Mouse (Mus musculus): ENCODE data around the gene Cd82. TPM values are rescaled to one million over a fixed set of nuclear protein-coding genes. Genes with fewer than 3 reads are reported as not detected.

Cd82 gene
- total RNA-seq (2021), result 10 to 100 TPM; 21.6 to 23.5 TPM

DNA sequence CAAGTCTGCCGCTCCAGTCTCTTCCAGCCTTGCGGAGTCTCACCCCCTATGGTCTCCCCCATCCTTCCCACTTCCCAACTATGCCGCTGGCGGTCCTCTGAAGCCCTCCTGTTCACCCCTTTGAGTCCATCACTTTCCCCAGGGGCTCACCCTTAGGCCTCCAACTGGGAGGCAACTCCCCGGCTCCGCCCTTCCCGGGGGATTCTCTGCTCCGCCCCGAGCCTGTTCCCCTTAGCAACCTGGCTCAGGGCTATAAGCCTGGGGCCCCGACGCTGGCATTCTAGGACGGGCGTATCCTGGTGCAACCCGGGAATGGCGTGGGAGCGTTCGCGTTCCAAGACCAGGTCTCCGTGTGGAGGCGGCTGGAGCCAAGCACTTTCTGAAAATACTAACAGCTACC is at the start of gene Cd82:
Gene Cd82, minus strand, starts transcription at position 381 of the 400 bp plus-strand sequence.
- no peak for DNase-seq

DNA sequence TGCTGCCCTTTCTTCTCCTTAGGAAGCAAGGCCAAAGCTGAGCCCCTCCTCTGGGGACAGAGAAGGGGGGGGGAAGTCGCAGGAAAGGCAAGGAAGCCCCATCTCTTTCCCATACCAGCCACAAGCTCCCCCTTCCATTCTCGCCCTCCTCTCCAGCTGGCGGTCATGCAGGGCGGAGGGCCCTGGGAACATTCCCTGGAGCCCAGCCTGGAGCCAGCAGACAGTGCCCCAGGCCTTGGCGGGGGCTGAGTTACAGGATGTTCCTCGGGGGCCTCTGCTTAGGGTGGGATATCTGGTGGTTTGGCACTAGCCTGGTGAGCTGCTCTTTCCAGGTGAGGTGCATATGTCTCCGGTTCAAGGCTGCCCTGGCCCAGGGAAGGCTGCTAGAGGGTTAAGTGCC is 49.2 kb upstream of the Cd82 start:
- DNase-seq, result no peak

DNA sequence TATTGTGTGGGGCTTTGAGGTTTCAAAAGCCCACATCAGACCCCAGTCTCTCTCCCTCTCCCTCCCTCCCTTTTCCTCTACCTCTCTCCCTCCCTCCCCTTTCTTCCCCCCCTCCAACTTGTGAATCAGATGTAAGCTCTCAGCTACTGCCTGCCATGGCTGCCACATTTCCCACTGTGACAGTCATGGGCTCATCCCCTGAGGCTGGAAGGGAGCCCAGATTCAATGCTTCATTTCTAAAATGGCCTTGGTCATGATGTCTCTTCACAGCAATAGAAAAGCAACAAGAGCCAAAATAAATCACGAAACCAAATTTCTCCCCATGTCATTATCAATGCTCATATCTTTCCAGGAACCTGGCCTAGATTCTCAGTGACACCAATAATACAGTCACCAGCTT is 47.9 kb upstream of the Cd82 start:
- DNase-seq, result no peak

DNA sequence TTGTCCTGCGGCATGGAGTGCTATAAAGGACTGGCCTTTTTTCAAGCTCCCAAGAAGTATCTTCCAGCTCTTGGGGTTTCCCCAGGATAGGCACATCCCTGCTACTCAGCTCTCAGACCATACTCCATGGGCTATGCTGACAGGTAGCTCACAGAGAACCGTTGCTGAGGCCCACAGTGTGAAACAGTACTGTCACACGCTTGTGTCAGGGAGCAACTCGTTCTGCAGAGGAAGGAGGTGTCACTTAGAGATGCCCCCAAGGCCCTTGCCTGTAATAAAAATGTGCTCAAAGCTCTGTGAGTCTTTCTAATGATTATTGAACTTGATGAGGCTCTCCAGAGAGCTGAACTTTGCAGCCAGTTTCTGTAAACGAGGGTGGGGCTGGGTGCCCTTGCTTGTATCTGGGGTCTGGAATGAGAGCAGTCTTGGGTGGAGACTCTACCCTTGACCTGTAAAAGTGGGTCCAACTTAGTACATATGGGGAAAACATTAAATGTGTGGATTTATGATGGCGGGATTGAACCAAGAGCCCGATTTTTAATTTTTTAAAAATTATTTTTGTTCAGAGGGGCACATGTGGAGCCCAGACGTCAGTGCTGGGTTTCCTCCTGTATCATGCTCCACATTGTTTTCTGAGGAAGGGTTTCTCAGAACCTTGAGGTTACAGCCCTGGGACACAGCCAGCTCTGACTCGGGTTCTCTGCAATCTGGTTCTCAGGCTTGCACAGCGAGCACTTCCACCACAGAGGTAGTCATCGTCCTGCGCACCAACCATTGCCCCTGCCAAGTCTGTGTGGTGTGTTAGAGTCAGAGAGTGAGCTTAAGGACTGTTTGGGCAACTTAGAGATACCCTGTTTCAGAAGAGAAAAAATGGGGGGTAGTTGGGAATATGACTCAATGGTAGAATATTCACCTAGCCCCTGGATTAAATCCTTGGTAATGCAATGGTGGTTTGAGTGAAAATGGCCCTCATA is 47.1 kb upstream of the Cd82 start:
- no peak for DNase-seq

DNA sequence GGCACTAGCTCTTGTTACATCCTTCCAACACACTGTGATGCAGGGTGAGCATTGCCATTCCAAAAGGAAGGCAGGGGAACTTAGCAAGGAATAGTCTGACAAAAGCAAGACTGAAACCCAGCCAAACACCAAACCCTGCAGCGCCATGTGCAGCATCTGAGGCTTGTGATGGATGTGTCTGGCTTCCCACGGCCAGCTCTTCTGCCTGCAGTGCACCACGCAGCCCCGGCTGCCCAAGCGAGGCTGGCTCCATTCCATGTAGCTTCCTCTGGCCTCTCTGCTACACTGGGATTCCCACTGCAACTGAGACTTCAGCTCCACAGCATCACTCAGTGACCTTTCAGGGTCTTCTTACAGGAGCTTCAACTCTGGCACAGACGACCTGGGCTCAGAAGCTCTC is 42.2 kb upstream of the Cd82 start:
- no peak for DNase-seq

DNA sequence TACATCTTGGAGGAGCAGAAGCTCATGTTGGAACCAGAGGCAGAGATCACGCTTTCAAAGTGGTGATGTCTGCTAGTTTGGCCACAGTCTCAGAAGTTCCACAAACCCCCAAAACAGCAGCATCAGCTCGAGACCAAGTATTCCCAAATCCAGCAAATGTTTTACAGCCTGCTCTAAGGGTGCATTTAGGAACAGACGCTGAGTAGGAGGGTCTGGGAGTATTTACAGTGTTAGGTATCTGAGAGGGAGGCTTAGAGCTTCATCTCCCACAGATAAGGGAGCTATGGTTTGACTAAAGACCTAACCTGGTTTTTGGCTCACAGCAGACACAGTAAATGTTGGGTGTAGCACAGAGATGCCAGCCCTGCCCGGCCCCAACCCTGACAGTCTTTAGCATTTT is 40.4 kb upstream of the Cd82 start:
- no peak for DNase-seq

DNA sequence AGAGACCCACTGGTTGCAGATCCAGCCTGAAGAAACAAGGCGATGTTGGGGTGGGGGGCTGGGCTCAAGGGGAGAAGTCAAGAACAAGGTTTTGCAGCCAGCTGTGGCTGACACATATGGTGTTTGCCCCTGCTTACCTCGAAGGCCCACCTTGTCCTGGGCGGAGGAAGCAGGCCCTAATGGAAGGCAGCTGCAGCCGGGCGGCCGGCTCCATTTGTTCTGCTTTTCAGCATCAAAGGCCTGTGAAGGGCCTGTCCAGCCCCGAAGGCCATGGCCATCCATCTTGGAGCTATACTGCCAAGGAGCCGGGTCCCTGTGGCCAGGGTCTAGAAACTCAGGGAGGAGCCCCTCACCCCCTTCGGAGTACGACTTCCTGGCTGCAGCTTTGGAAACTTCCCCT is 38.4 kb upstream of the Cd82 start:
- no peak for DNase-seq

DNA sequence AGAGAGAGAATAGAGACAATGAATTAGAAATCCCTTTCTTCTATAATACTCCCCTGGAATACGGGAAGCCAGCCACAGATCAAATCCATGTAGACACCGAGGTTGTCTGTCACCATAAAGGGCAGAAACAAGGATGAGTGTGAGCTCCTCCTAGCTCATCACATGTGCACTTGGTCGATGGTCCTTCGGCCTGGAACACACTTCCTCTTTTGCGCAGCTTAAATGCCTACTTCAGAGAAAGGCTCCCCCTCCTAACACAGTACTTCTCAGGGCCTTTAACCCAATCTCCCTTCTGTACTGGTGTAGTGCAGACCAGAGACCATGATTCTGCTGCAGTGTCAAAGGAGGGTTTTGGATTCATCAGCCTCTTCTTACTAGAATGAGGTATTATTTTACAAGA is 34.3 kb upstream of the Cd82 start:
- DNase-seq, result no peak

DNA sequence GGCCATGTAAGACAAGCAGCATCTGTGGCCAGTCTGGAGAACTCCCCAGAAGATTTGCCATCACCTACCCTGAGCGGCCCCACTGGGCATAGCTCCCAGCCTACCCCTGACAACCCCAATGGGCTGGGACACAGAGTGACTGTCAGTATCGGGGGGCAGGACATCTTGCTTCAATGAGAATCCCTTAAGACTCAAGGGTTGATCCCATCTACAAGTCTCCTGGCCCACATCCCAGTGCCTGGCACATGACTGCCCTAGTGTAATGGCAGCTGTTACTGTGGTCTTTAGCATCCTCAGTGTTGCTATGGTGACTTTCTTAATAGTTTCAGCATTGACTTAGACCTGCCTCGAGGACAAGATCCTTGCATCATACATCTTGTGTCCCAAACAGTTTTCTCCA is 32.2 kb upstream of the Cd82 start:
- DNase-seq, result no peak

DNA sequence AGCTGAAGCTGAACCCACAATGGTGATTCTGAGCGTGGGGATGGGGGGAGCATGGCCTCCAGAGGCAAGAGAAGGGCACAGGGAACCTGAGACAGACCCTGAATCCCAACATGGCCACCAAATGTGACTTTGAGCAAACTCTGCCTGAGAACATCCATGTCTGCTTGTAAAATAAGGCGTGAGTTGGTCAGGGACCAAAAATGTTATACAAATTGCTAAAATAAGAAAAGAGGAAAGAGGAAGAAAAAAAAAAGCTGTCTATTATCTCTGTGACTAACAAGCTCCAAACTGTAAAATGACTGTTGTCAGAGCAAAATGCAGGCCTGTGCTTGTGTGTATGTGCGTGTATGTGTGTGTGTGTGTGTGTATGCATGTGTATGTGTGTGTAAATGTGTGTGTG is 30.6 kb upstream of the Cd82 start:
- no peak for DNase-seq

DNA sequence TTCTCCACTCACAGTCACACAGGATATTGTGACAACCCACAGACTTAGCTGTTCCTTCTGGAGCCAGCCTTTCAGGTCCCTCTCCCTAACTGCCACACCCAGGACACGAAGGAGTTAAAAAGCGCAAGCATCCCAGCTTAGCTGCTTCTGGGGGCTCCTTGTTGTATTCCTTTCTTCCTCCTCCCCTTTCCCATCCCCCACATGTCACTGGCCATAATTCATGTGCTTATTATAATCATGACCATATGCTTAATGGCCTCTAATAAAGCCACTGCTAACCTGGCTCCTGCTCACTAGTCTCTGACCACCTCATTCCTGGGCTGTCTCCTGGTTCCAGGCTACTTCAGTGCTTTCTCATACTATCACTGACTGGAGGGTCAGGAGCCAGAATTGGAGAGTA is 27.6 kb upstream of the Cd82 start:
- no peak for DNase-seq

DNA sequence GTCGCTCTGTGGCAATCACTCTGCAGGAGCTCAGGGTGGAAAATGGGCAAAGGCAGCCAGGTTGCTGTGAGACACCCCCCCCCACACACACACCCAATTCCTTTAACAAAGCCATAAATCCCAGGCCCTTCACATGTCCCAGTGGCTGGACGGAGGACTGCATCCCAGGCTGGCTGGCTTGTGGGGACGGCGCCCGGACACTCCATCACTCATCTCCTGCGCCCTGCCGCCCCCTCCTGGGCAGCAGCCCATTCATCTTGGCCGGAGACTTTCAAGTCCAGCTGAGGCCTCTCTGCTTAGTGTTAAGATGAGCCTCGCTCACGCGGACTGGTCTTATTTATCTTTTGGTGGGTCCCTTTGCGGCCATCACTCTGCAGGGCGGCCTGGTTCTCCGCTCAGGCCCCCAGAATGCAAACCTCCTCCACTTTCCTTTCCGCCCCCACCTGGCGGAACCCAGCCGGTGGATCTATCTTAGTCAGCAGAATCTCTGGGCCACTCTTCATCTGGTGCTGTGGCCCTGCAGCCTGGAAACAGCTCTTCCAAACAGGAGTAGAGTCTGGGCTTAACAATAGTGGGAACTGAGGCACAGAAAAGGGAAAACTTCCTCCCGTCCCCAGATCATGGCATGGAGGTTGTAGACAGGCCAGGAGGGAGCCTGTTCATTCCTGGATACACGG is 26.1 kb upstream of the Cd82 start:
- DNase-seq, result no peak

DNA sequence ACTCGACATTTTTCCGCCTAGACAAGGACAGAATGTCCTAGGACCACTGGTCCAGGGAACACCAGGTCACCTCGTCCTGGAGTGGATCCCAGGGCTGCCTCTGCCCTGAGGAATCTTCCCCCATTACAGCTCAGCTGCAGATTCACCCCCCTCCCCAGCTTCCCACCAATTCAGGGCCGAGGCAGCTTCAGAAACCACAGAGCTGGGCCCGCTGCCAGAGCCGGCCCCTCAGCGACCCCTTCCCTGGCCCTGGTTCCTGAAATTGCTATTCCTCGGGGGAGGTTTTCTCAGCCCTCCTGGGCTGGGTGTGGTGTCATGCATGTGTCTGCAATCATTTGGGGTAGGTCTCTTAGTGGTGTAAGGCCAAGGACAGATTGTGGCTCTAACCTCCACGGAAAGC is 22.5 kb upstream of the Cd82 start:
- DNase-seq, result no peak

DNA sequence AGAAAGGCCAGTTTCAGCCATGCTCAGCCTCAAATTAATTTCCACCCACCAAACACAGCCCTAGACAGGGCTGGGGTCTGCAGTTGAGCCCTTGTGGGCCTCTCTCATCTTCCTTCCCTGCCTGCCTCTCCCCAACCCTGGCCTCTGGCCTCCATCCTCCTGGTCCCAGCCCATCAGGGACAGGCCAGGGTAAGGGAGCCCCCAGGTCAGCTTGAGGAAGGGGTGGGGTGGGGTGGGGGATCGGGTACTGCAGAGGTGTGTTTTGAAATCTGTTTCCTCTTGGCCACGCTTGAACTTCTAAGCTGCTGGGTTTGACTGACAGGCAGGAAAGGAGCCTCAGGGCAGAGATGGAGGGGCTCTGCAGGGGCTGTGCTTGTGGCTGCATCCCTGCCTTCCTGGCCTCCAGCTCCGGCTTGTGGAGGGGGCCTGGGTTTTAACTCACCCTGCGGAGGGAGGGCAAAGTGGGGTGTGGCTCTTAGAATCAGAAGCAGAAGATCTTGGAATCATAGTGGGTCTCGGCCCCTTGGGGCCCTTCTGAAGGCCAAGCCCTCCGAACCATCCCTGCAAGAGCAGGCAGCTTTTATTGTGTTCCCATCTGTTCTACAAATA is 19.2 kb upstream of the Cd82 start:
- DNase-seq, result no peak

DNA sequence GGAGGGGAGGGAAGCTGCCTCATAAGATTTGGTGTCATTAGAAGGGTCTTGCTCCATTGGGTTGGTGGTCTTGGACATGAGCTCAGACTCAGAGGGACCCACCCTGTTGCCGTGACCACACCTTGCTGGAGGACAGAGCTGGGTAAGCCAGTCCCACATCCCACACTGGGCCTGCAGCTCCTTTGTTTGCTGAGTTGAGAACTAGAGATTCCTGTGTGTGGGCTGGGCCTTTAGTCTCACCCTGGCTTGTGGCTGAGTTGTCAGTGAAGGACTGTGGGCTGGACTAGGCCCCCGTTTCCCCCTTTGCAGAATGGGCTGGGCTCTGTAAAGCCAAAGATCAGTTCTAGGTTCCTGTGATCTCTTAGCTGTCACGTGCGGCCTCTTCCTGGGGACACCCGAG is 15.8 kb upstream of the Cd82 start:
- DNase-seq, result no peak

DNA sequence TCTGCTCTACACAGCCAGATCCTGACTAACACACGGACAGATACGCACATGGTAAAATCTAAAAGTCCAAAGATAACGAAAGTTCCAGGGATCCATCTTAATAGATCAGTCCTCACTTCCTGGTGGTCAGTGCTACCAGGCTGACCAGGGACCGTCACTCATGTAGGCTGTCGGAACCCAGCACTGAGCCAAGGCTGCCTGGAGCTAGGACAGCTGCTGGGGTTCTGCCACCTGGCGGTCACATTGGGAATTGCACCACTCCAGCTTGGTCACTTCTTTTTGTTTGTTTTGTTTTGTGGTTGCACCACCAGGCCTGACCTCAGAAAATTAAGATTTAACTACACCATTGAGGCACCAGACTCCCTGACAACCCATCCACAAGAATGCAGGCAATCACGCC is 14.6 kb upstream of the Cd82 start:
- DNase-seq, result peak in 1 of 2 experiments; percentile 46

DNA sequence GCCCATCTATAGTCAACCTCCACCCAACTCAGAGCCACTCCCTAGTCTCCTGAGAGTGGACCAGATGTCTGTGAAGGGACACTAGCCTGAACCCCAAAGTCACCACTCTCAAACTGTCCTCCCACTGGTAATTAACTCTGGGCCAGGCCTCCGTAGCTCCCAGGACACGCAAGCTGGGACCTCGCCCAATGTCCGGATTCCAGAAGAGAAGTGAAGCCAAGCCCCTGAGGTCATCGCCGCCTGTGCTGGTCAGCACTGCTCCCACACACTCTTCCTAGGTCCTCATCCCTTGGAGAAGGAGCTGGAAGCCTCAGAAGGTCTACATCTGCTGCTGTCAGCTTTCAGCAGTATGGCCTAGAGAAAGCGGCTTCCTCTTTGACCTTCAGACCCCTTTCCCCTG is 13.5 kb upstream of the Cd82 start:
- no peak for DNase-seq

DNA sequence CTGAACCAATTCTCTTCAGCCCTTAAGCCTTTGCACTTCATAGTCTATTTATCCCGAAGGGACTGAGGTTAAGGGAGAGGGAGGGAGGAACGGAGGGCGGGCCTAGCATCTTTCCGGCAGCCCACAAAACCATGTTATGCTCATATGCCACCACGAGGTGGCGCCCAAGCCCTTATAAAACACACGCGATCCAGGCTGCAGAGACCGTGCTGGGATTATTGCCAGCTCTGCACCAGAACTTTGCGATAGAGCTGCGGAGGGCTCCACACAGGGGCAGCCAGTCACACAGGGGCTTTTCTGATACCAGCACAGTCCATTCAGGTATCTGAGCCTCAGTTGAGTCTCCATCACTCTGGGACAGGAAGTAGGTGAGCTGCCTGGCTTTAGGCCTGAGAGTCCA is 12.1 kb upstream of the Cd82 start:
- peak; percentile 89 to 90 for DNase-seq

DNA sequence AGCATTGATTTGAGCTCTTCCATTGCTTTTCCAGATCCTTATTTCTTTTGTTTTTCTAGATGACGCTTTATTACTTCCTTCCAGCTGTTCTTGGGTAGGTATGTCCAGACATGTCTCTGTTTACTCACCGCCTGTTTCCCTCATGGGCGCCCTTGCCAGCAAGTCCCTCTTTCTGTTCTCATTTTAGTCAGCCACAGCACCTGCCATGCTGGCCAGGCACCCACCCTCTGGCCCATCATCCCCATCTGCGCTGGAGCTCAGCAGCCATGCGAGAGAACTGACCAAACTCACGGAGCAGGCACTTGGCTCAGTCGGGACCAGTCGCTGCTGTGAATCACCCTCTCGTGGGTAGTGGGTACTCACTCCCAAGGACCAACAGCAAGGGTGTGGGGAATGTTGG is 11.0 kb upstream of the Cd82 start:
- DNase-seq, result no peak

DNA sequence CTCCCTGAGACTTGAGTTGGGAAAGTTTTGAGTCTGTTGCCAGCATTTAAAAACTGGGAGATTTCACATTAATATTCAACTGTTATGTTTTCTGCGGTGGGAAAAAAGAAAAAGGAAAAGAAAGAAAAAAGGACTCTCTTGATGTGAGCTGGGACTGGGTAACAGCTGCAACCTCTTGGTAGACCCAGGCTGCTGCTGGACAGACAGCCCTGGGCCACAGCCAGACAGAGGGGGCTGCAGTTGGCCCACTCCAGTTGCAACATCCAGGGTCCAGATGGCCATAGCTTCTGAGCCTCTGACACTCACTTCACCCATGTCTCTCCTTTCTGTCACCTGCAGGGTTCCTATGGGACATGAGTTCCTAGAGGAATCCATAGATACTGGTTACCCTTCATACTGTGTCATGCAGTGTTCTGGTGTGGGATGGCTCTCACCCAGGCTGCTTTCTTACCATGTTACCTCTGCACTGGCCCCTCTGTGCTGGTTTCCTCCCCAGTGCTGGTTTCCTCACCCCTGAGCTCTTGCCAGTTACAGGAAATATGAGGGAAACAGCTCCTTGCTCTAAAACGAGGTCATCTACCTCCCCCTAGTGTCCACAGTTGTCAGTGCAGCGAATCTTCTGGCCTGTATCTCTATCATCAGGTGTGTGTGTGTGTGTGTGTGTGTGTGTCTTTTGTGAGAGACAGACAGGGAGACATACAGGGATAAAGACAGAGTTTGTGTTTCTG is 8.1 kb upstream of the Cd82 start:
- peak; percentile 76 to 80 for DNase-seq

DNA sequence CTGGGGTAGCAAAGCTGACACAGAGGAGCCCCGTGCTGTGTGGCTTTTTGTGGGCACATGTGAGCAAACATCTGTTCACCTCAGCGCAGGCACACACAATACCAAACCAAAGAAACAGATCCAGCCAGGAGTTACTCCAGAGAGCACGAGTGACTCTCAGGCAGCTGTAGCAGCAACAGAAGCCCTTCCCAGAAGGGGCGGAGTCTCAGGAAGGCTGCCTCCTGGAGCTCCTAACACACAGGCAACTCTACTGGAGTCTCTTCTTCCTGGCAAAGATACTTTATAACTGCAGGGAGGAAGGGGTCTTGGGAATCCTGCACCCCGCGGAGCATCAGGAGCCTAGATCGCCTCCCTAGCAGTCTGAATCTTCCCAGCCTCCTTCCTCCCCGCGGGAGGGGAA is 7.2 kb upstream of the Cd82 start:
- DNase-seq, result peak in 1 of 2 experiments; percentile 36

DNA sequence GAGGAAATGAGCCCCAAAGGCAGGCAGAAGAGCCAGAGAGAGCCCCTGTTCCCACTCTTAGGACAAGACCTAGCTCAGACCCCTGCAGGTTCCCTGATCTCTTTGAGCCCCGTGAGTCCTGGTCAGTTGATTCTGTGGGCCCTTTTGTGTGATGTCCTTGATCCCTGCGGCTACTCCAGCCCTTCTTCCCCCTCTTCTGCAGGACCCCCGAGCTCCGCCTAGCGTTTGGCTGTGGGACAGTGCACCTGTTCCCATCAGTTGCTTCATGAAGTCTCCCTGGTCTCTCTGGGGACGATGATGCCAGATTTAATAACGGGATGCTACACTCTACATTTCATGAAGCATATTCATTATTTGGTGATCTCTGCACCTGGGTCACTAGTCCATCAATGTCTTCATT is 6.2 kb upstream of the Cd82 start:
- DNase-seq, result peak in 1 of 2 experiments; percentile 27

DNA sequence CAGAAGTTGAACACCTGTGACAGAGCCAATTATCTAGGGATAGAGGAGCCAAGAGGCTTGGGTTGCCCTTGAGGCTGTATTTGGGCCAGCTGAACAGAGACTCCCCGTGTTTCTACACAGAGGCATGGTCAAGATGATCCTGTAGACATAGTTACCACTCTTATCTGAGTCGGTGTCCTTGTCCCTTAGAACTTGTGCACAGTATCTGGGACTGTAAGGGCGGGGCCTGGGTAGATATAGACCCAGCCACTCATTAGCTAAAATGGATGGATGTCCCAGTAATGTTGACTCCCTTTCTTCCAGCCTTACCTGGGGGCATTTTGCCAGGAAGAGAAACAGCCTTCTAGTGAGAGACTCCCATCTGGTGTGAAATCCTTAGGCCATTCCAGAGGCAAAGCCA is 3.4 kb upstream of the Cd82 start:
- DNase-seq, result no peak
